Mouse (Mus musculus): ENCODE measurements around the gene Metap1d. TPM values are rescaled to one million over a fixed set of nuclear protein-coding genes. Genes with fewer than 3 reads are reported as not detected.

Metap1d gene
- polyA plus RNA-seq, 1 experiment = not detected

DNA sequence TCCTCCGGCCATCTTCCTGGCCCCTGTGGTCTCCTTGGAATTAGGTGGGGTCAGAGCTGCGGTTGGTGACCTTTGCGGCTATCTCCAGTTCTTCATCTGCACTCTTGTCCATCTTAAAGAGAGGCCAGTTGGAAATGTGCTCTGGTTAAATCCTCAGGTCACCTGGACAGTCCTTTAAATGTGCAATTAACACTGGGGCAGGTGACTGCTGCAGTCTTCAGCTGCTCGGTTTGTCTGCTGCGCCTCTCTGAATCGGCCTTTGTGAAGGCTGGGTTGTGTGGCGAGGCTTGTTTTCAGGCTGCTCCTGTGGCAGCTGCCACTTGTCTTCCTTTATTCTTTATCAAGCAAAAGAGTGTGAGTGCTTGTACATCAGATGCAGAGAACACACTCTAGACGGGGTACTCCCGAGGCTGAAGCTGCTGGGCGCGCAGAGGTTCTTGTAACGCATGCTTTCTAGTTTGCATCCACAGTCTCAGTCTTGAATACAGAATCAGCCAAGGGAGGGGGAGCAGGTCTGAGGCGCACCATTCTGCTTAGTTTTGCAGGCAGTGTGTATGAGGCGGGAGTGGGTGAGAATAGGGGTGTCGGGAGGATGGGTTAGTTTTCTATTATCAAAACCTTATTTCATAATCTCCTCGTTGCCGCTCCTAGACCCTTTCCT, 7.4 kb upstream of the Metap1d start:
- Histone ChIP-seq H3K4me3 (ENCODE audit: insufficient read depth, low read depth, low read length) (no peak overlapping the region), H3K4me1 (ENCODE audit: control insufficient read depth, insufficient read depth, low read length) (no peaks in the 10 kb centered on the region), H3K27ac (ENCODE audit: insufficient read depth, low read depth, low read length) (no peak overlapping the region)
- TF ChIP-seq CTCF (IDR thresholded peaks at IDR 0.05; ENCODE audit: insufficient read depth, low read depth, low read length) = no peak
- TF ChIP-seq POLR2A (IDR thresholded peaks at IDR 0.05; ENCODE audit: insufficient read depth, low read depth, low read length) = no peak
- 37% methylated on average over 17 of the region's 17 CpGs for WGBS

DNA sequence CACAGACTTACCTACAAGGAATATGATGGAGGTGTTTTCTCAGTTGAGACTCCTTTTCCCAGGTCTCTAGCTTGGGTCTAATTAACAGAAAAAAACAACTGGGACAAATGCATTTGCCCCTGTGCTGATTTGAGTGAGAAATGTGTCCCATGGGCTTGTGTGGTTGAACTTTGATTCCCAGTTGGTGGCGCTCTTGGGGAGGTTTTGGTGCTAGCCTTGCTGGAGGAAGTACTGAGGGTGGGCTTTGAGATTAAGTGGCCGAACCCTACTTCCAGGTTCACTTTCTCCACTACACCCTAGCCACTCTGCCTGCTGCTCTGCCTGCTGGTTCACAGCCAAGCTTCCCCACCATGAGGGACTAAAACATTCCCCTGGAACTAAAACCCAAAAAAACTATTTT, 3.5 kb upstream of the Metap1d start:
- no peak overlapping the region for H3K27ac ChIP-seq (ENCODE audit: insufficient read depth, low read depth, low read length)
- 33% methylated on average over 2 of the region's 2 CpGs for WGBS
- no peak overlapping the region for H3K4me3 ChIP-seq (ENCODE audit: insufficient read depth, low read depth, low read length)
- TF ChIP-seq POLR2A (IDR thresholded peaks at IDR 0.05; ENCODE audit: insufficient read depth, low read depth, low read length) (no peak), CTCF (IDR thresholded peaks at IDR 0.05; ENCODE audit: insufficient read depth, low read depth, low read length) (no peak)
- peaks cover 2% of the 10 kb centered on the region; the same call in 1 of the 2 replicates for H3K4me1 ChIP-seq (ENCODE audit: control insufficient read depth, insufficient read depth, low read length)

DNA sequence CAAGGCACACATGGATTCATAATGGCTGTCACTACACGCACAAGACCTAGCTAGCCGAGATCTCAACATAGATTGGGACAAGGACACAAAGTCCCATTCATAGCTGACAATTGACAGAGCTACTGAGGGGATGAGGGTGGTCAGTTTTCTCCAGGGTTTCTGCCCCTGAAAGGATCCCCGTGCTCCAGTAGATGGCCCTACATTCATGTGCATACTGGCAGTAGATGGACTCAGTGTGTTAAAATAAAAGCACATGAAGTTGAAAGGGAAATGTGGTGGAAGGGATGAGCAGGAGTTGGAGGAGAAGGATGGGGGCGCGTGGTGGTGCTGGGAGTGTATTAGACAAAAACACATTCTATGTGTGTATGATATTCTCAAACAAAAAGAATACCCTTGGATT, 1.3 kb upstream of the Metap1d start:
- Histone ChIP-seq H3K27ac (ENCODE audit: insufficient read depth, low read depth, low read length) (no peak overlapping the region), H3K4me1 (ENCODE audit: control insufficient read depth, insufficient read depth, low read length) (peaks cover 2% of the 10 kb centered on the region; the same call in 1 of the 2 replicates), H3K4me3 (ENCODE audit: insufficient read depth, low read depth, low read length) (no peak overlapping the region)
- WGBS = 55% methylated on average over 5 of the region's 5 CpGs
- no peak for TF ChIP-seq POLR2A (IDR thresholded peaks at IDR 0.05; ENCODE audit: insufficient read depth, low read depth, low read length)
- no peak for TF ChIP-seq CTCF (IDR thresholded peaks at IDR 0.05; ENCODE audit: insufficient read depth, low read depth, low read length)

DNA sequence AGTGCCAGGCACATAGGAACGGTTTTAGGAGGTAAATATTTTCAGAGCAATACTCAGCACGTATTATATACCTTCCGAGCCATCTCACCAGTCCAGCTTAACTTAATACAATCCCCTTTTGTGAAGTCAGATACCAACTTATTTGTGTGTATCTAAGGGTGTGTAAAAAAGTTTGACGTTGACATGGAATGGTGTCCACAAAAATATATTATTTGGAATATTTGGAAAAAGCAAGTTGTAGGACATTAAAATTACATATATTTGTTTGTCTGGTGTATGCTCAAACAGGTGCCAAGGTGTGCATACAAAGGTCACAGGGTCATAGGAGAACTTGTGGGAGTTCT, 813 bp downstream of the Metap1d start:
- TF ChIP-seq POLR2A (IDR thresholded peaks at IDR 0.05; ENCODE audit: insufficient read depth, low read depth, low read length) = no peak
- TF ChIP-seq CTCF (IDR thresholded peaks at IDR 0.05; ENCODE audit: insufficient read depth, low read depth, low read length) = no peak
- WGBS = 26% methylated on average over 4 of the region's 4 CpGs
- no peak overlapping the region for H3K4me3 ChIP-seq (ENCODE audit: insufficient read depth, low read depth, low read length)

DNA sequence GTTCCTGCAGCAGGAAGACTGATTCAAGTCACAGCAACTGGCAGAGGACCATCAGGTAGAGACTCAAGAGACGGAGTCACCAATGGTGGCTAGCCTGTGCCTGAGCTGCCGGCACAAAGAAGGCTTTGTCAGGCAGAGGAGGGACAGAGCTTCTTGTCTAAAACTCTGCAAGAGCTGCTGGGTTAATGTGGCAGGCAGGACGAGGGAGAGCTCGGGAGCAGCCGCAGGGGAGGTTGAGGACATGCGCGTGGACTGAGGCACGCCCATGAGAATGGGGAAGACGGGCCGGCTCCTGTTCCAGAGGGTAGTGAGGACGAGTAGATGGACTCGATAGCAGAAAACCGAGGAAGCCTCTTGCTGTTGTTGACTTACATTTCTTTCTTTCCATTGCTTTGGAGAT, 5.5 kb downstream of the Metap1d start:
- TF ChIP-seq POLR2A (IDR thresholded peaks at IDR 0.05; ENCODE audit: insufficient read depth, low read depth, low read length) (no peak), CTCF (IDR thresholded peaks at IDR 0.05; ENCODE audit: insufficient read depth, low read depth, low read length) (no peak)
- Histone ChIP-seq H3K4me3 (ENCODE audit: insufficient read depth, low read depth, low read length) (no peak overlapping the region), H3K4me1 (ENCODE audit: control insufficient read depth, insufficient read depth, low read length) (no peaks in the 10 kb centered on the region; the same call in 1 of the 2 replicates), H3K27ac (ENCODE audit: insufficient read depth, low read depth, low read length) (no peak overlapping the region)
- whole genome bisulfite sequencing = 62% methylated on average over 13 of the region's 13 CpGs

More for the DNA sequence above, 813 bp downstream of the Metap1d start:
- peaks cover 2% of the 10 kb centered on the region; the same call in 1 of the 2 replicates for H3K4me1 ChIP-seq (ENCODE audit: control insufficient read depth, insufficient read depth, low read length)
- no peak overlapping the region for H3K27ac ChIP-seq (ENCODE audit: insufficient read depth, low read depth, low read length)

DNA sequence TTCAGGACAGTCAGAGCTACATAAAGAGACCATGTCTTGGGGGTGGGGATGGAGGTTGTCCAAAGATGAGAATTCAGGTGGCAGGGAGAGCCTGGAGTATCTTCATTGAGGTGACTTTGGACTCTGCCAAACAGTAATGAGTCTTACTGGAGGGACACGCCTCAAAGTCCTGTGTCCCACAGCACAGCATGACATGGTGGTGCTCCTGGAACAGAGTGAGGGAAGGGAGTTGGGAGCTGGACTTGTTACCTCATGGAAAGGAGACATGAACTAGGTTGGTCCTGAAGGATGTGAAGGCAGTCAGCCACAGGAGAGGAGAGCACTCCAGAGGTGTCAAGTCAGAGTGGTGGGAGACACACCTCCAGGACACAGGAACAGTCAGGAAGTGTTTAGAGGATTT, 6.6 kb downstream of the Metap1d start:
- Histone ChIP-seq H3K4me3 (ENCODE audit: insufficient read depth, low read depth, low read length) (no peak overlapping the region), H3K4me1 (ENCODE audit: control insufficient read depth, insufficient read depth, low read length) (no peaks in the 10 kb centered on the region; the same call in 1 of the 2 replicates), H3K27ac (ENCODE audit: insufficient read depth, low read depth, low read length) (no peak overlapping the region)
- TF ChIP-seq CTCF (IDR thresholded peaks at IDR 0.05; ENCODE audit: insufficient read depth, low read depth, low read length) (no peak), POLR2A (IDR thresholded peaks at IDR 0.05; ENCODE audit: insufficient read depth, low read depth, low read length) (no peak)
- 92% methylated on average over 1 of the region's 1 CpGs for WGBS

DNA sequence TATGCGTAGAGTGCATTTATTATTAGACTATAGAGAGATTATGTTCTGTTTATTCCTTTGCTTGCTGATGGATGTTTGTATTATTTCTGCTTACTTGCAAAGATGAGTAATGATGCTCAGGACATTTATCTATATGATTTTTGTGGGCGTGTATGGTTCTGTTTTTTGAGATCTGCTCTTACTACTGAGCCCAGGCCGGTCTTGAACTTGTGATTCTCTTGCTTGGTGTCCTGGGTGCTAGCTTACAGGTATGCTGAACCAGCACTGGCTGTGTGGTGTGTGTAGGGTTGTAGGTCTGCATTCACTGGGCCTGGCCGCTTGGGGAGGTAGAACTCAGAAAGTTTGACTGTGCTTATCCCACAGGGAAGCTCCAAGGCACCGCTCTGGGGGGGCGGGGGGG, 8.1 kb downstream of the Metap1d start:
- H3K27ac ChIP-seq (ENCODE audit: insufficient read depth, low read depth, low read length) = no peak overlapping the region
- 76% methylated on average over 6 of the region's 6 CpGs for WGBS

DNA sequence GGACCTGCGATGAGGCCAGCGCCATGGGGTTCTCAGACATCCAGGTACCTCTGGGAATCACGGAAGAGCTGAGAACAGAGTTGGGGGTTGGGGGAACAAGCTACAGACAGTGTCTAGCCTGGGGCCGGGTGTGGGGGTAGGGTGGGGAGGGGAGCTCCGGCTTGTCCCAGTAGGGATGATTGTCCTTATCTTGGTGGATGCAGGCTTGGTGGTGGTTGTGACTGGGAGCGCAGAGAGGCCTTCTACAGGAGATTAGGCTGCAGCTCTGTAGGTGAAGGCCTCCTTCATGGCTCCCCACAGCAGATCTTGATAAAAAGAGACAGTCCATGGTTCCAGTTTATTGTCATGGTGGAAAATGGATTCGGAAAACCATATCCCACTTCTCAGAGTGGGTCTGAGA, 8.5 kb downstream of the Metap1d start:
- no peak overlapping the region for H3K4me3 ChIP-seq (ENCODE audit: insufficient read depth, low read depth, low read length)
- 73% methylated on average over 7 of the region's 7 CpGs for WGBS
- peaks cover 4% of the 10 kb centered on the region; the same call in 1 of the 2 replicates for H3K4me1 ChIP-seq (ENCODE audit: control insufficient read depth, insufficient read depth, low read length)
- no peak overlapping the region for H3K27ac ChIP-seq (ENCODE audit: insufficient read depth, low read depth, low read length)
- no peak for TF ChIP-seq CTCF (IDR thresholded peaks at IDR 0.05; ENCODE audit: insufficient read depth, low read depth, low read length)
- TF ChIP-seq POLR2A (IDR thresholded peaks at IDR 0.05; ENCODE audit: insufficient read depth, low read depth, low read length) = no peak

More for the DNA sequence above, 8.1 kb downstream of the Metap1d start:
- no peak for TF ChIP-seq CTCF (IDR thresholded peaks at IDR 0.05; ENCODE audit: insufficient read depth, low read depth, low read length)
- no peak for TF ChIP-seq POLR2A (IDR thresholded peaks at IDR 0.05; ENCODE audit: insufficient read depth, low read depth, low read length)
- no peak overlapping the region for H3K4me3 ChIP-seq (ENCODE audit: insufficient read depth, low read depth, low read length)
- H3K4me1 ChIP-seq (ENCODE audit: control insufficient read depth, insufficient read depth, low read length) = peaks cover 3% of the 10 kb centered on the region; the same call in 1 of the 2 replicates

DNA sequence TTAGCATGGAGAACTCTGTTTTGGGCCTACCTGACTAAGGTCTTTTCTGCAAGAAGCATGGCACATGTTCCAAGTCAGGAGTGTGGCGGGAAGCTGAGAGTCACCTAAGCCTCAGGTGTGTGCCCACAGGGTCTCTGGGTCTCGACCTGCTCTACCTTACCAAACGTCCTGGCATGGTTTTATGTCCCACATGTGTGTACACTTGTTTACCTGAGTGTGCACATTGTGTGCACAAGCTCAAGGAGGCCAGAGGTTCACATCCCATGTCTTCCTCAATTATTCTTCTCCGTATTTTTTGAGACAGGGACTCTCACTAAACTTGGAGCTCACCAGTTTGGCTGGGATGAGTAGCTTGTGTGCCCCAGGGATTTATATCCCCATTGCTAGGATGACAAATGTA, 9.0 kb downstream of the Metap1d start:
- no peak for TF ChIP-seq CTCF (IDR thresholded peaks at IDR 0.05; ENCODE audit: insufficient read depth, low read depth, low read length)
- TF ChIP-seq POLR2A (IDR thresholded peaks at IDR 0.05; ENCODE audit: insufficient read depth, low read depth, low read length) = no peak
- peaks cover 4% of the 10 kb centered on the region; the same call in 1 of the 2 replicates for H3K4me1 ChIP-seq (ENCODE audit: control insufficient read depth, insufficient read depth, low read length)
- H3K27ac ChIP-seq (ENCODE audit: insufficient read depth, low read depth, low read length) = no peak overlapping the region
- WGBS = 91% methylated on average over 4 of the region's 4 CpGs
- H3K4me3 ChIP-seq (ENCODE audit: insufficient read depth, low read depth, low read length) = no peak overlapping the region

Measured in olfactory bulb, adult 2 months (tissue).